Mouse (Mus musculus) midbrain, postnatal 0 days (tissue): ENCODE results near the gene Chd5. TPM values are rescaled to one million over a fixed set of nuclear protein-coding genes. Genes with fewer than 3 reads are reported as not detected.

Experiments used
- ATAC-seq: fragments of 200-750 bp; cut with Nextera tagmentation; 2 replicates; pipeline ENCODE4 v1.8.0; 2017; ENCODE audit warnings: moderate number of reproducible peaks, mild to moderate bottlenecking, moderate TSS enrichment, moderate library complexity; ENCODE audit not compliant: low FRiP score
- DNase-seq: peaks from one replicate; pipeline ENCODE4 v3.0.0-alpha.2; 2015; ENCODE audit warnings: low spot score
- H3K27ac ChIP-seq: fragments of 300-500 bp; sonication (generic); 2 replicates; pipeline ENCODE4 v1.5.1; 2014; ENCODE audit warnings: low read depth, mild to moderate bottlenecking, low read length, mixed read lengths
- H3K27me3 ChIP-seq: fragments of 300-500 bp; sonication (generic); 2 replicates; pipeline ENCODE4 v1.6.1; 2014; ENCODE audit warnings: low read length, control low read depth, mixed read lengths; ENCODE audit not compliant: insufficient read depth
- H3K36me3 ChIP-seq: fragments of 300-500 bp; sonication (generic); 2 replicates; pipeline ENCODE4 v1.6.1; 2014; ENCODE audit warnings: low read length, control low read depth, mixed read lengths; ENCODE audit not compliant: insufficient read depth
- H3K4me1 ChIP-seq: fragments of 300-500 bp; sonication (generic); 2 replicates; pipeline ENCODE4 v1.6.1; 2014; ENCODE audit warnings: mild to moderate bottlenecking, control low read depth, antibody characterized with exemption, low read length, mixed read lengths; ENCODE audit not compliant: insufficient read depth
- H3K4me2 ChIP-seq: fragments of 300-500 bp; sonication (generic); 2 replicates; pipeline ENCODE4 v1.6.1; 2014; ENCODE audit warnings: low read depth, mild to moderate bottlenecking, low read length, mixed read lengths; ENCODE audit not compliant: poor library complexity, severe bottlenecking
- H3K4me3 ChIP-seq: fragments of 300-500 bp; sonication (generic); 2 replicates; pipeline ENCODE4 v1.5.1; 2014; ENCODE audit warnings: low read depth, mild to moderate bottlenecking, low read length, moderate library complexity
- H3K9ac ChIP-seq: fragments of 300-500 bp; sonication (generic); replicated peaks from 2 replicates; pipeline ENCODE4 v1.6.1; 2014; ENCODE audit warnings: mild to moderate bottlenecking, low read length, moderate library complexity, mixed read lengths; ENCODE audit not compliant: poor library complexity, severe bottlenecking
- H3K9me3 ChIP-seq: fragments of 300-500 bp; sonication (generic); 2 replicates; pipeline ENCODE4 v1.6.1; 2016; ENCODE audit warnings: low read length, control low read depth
- CTCF ChIP-seq: IDR thresholded peaks from 2 replicates; pipeline ENCODE4 v1.5.1; 2016; ENCODE audit warnings: antibody characterized with exemption, mild to moderate bottlenecking
- WGBS: fragments of 180-500 bp; shearing (Covaris S2); extraction: QIAGEN DNeasy Blood & Tissue Kit; methylation state at CpG from one replicate; pipeline ENCODE4 v1.1.7; 2014; 5-methylcytosine and 5-hydroxymethylcytosine counted together
- polyA plus RNA-seq: library from polyadenylated mRNA; unstranded; fragments of >200 nt; fragmentation: Nextera tagmentation; extraction: Ambion mirVana; gene quantifications from 2 replicates; pipeline ENCODE4 v1.2.1, GENCODE M21; 2015
- total RNA-seq: library from RNA; depleted of rRNA; stranded (reverse); fragments of >200 nt; gene quantifications from 2 replicates; pipeline ENCODE4 v1.2.3, GENCODE M21; 2014

Gene Chd5
- total and polyA plus RNA-seq, 2 experiments from 2014 or later, result 95.0 to 107 TPM

GRCm38 (mm10) chr4:152318517-152319234 lies 19.8 kb upstream of the Chd5 start, which contains the start of gene Rnf207:
Rnf207 (minus strand) TSS chr4:152318993.
- H3K4me1 ChIP-seq, result no peaks in the 10 kb centered on the region
- H3K27me3 ChIP-seq, result peaks cover 44% of the 10 kb centered on the region
- 5% methylated on average over 26 of the region's 26 CpGs for WGBS
- peak; percentile 67 for TF ChIP-seq CTCF
- H3K9me3 ChIP-seq, result no peaks in the 10 kb centered on the region
- no peaks in the 10 kb centered on the region for H3K36me3 ChIP-seq
- ATAC-seq, result no peak
- H3K4me3 ChIP-seq, result no peak within 1 kb of the TSS
- H3K27ac ChIP-seq, result no peak within 1 kb of the TSS
- 0 out of 2 replicates have a peak within 1 kb of the TSS, but pooled peaks have one; percentile 0 for H3K9ac ChIP-seq
- no peak for DNase-seq
- peak within 1 kb of the TSS; percentile 30; the same call in 1 of the 2 replicates for H3K4me2 ChIP-seq

- 51% methylated on average over 5 of the region's 5 CpGs for WGBS
Observed at GRCm38 (mm10) chr4:152321464-152321863, 17.0 kb upstream of the Chd5 start.

GRCm38 (mm10) chr4:152324641-152325562 lies 13.5 kb upstream of the Chd5 start:
- no peak for TF ChIP-seq CTCF
- DNase-seq (no peak), ATAC-seq (peak; percentile 3; the same call in 1 of the 2 replicates)
- peak overlapping the region; percentile 98; the same call in 1 of the 2 replicates for H3K4me3 ChIP-seq
- H3K4me1 ChIP-seq, result peaks cover 4% of the 10 kb centered on the region
- H3K27ac ChIP-seq, result no peak overlapping the region
- no peak overlapping the region for H3K9ac ChIP-seq
- peaks cover 12% of the 10 kb centered on the region for H3K36me3 ChIP-seq
- WGBS, result 54% methylated on average over 16 of the region's 16 CpGs
- no peaks in the 10 kb centered on the region for H3K9me3 ChIP-seq
- no peaks in the 10 kb centered on the region for H3K27me3 ChIP-seq
- H3K4me2 ChIP-seq, result peak overlapping the region; percentile 36

More at GRCm38 (mm10) chr4:152321464-152321863, 17.0 kb upstream of the Chd5 start:
- Histone ChIP-seq H3K4me1 (no peaks in the 10 kb centered on the region), H3K4me2 (no peak overlapping the region), H3K9me3 (no peaks in the 10 kb centered on the region), H3K4me3 (no peak overlapping the region), H3K36me3 (no peaks in the 10 kb centered on the region), H3K9ac (no peak overlapping the region), H3K27ac (no peak overlapping the region), H3K27me3 (peaks cover 18% of the 10 kb centered on the region)
- no peak for TF ChIP-seq CTCF
- no peak for DNase-seq
- no peak for ATAC-seq

GRCm38 (mm10) chr4:152325574-152326411 lies 12.7 kb upstream of the Chd5 start, which contains the start of gene Rpl22:
Rpl22 (plus strand) TSS chr4:152325742.
- Histone ChIP-seq H3K4me3 (peak within 1 kb of the TSS; percentile 98), H3K27ac (peak within 1 kb of the TSS; percentile 82), H3K36me3 (peaks cover 19% of the 10 kb centered on the region), H3K4me1 (peaks cover 4% of the 10 kb centered on the region), H3K27me3 (no peaks in the 10 kb centered on the region), H3K9me3 (no peaks in the 10 kb centered on the region), H3K9ac (peak within 1 kb of the TSS; percentile 90), H3K4me2 (peak within 1 kb of the TSS; percentile 85)
- under 1% methylated on average over 69 of the region's 70 CpGs for WGBS
- ATAC-seq, result peak; percentile 98
- DNase-seq, result peak; percentile 99
- TF ChIP-seq CTCF, result peak; percentile 36

- Histone ChIP-seq H3K27me3 (no peaks in the 10 kb centered on the region), H3K4me1 (peaks cover 4% of the 10 kb centered on the region), H3K4me2 (peak overlapping the region; percentile 85), H3K4me3 (peak overlapping the region; percentile 98), H3K27ac (no peak overlapping the region), H3K36me3 (peaks cover 27% of the 10 kb centered on the region), H3K9ac (peak overlapping the region; percentile 90), H3K9me3 (no peaks in the 10 kb centered on the region)
- no peak for ATAC-seq
- no peak for DNase-seq
- 4% methylated on average over 11 of the region's 11 CpGs for WGBS
- TF ChIP-seq CTCF, result no peak
Observed at GRCm38 (mm10) chr4:152326543-152326942, 11.9 kb upstream of the Chd5 start.
